Mouse (Mus musculus): ENCODE data around the gene Olfm2. TPM values are rescaled to one million over a fixed set of nuclear protein-coding genes. Genes with fewer than 3 reads are reported as not detected.
A peak's percentile ranks its signal among the peaks of the same experiment; 100 is the strongest.

Olfm2 gene
- polyA plus RNA-seq, 1 experiment from 2014 or later, result 0.30 TPM

DNA sequence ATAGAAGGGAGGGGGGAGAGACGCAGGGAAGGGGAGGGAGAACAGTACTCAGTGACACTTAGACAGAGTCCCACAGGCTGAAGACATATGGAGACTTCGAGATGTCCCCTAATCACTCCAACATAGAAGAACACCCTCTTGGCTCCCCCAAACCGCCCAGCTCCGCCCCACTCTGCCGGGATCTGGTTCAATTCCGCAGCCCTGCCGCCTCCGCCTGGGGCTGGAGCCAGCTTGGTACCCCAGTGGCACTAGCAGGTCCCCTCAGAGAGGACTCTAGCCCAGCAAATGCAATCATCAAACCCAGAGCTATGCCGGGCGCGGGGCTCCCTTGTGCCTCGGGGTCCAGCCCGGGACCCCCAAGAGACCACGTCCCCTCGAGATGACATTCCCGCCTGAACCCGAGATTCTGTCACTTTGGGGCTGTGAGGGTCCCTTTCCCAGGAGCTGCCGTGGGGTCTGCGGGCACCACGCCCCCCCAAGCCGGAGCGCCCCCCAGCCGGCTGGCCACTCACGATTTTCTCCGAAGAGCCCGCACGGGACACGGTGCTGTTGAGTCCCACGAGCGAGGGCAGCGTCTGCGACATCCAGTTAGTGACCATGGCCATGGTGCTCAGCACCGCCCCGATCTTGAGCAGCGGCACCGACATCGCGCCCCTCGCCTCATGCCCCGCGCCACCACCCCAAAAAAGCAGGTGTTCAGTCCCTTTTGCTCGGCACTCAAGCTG lies 19.9 kb downstream of the Olfm2 start:
- H3K4me1 ChIP-seq (replicated peaks), result peaks cover 16% of the 10 kb centered on the region
- ATAC-seq (ENCODE audit: insufficient read depth), result no peak
- no peaks in the 10 kb centered on the region for H3K9me3 ChIP-seq (replicated peaks)
- H3K4me2 ChIP-seq, result peak overlapping the region; percentile 65
- H3K36me3 ChIP-seq (replicated peaks), result no peaks in the 10 kb centered on the region
- H3K27ac ChIP-seq (replicated peaks), result no peak overlapping the region
- WGBS (ENCODE audit: insufficient replicate concordance), result 4% methylated on average over 42 of the region's 42 CpGs
- H3K27me3 ChIP-seq, result peaks cover 77% of the 10 kb centered on the region
- H3K9ac ChIP-seq, result no peak overlapping the region
- H3K4me3 ChIP-seq (replicated peaks), result peak overlapping the region; percentile 40

DNA sequence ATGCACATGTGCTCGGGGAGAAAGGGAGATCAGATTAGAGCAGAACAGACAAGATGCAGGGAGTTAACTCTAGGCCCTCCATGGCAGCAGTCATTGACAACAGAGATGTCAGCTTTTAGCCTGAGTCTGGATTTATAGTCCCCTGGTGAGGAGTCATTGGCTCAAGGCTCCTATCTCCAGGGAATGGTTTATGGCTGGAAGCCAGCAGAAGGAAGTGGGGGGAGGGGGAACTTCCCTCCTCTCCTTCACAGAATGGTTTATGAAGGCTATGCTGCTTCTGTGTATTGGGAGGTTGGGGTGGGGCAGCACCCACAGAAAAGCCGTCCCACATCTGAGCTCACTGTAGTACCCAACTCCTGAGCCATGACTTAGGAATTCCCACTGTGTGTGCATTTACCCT lies 24.6 kb downstream of the Olfm2 start:
- no peaks in the 10 kb centered on the region for H3K36me3 ChIP-seq (replicated peaks)
- H3K9me3 ChIP-seq (replicated peaks), result no peaks in the 10 kb centered on the region
- WGBS (ENCODE audit: insufficient replicate concordance), result 28% methylated on average over 2 of the region's 2 CpGs
- H3K4me2 ChIP-seq, result no peak overlapping the region
- peaks cover 32% of the 10 kb centered on the region for H3K27me3 ChIP-seq
- H3K4me1 ChIP-seq (replicated peaks), result peaks cover 5% of the 10 kb centered on the region
- H3K9ac ChIP-seq, result no peak overlapping the region
- no peak for ATAC-seq (ENCODE audit: insufficient read depth)
- H3K27ac ChIP-seq (replicated peaks), result no peak overlapping the region
- H3K4me3 ChIP-seq (replicated peaks), result no peak overlapping the region

DNA sequence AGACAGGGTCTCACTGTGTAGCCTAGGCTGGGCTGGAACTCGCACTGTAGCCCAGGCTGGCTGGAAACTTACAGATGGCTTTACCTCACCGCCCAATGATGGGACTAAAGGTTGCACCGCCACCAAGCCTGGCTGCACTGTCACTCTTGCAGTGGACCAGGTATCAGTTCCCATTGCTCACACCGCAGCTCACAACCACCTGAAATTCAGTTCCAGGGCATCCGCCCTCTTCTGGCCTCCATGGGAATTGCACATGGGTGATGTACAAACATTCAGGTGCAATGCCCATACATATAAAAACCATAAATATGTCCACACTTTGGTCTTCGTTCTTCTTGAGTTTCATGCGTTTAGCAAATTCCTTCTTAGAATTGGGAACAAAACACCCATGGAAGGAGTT lies 30.8 kb downstream of the Olfm2 start:
- Histone ChIP-seq H3K9ac (no peak overlapping the region), H3K9me3 (replicated peaks) (no peaks in the 10 kb centered on the region), H3K27ac (replicated peaks) (no peak overlapping the region), H3K4me2 (no peak overlapping the region), H3K4me3 (replicated peaks) (no peak overlapping the region), H3K27me3 (no peaks in the 10 kb centered on the region), H3K4me1 (replicated peaks) (no peaks in the 10 kb centered on the region), H3K36me3 (replicated peaks) (no peaks in the 10 kb centered on the region)
- 59% methylated on average over 7 of the region's 7 CpGs for WGBS (ENCODE audit: insufficient replicate concordance)
- ATAC-seq (ENCODE audit: insufficient read depth), result no peak

DNA sequence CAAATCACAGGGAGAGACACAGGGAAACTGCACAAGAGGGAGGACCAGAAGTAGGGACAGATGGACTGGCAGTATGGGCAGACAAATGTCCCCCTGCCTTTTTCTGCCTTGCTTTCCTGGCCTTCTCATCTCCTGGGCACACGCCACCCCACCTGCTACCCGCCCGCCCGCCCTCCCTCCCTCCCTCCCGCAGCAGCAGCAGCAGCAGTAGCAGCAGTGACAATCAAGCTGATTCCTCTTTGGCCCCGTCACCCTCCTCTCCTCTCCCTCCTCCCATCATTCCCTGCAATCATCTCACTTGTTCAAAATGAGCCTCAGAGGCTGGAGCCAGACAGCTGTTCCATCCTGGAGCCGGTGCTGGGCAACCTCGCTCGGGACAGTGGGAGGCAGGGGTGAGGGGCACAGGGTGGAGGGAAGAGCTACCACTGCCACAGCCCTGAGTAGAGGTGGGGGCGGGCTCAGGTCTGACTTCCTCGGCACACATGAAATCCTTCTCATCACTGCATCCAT lies 32.6 kb downstream of the Olfm2 start:
- no peak overlapping the region for H3K27ac ChIP-seq (replicated peaks)
- WGBS (ENCODE audit: insufficient replicate concordance), result 45% methylated on average over 11 of the region's 11 CpGs
- no peaks in the 10 kb centered on the region for H3K27me3 ChIP-seq
- H3K4me2 ChIP-seq, result no peak overlapping the region
- no peak for ATAC-seq (ENCODE audit: insufficient read depth)
- no peaks in the 10 kb centered on the region for H3K4me1 ChIP-seq (replicated peaks)
- H3K9ac ChIP-seq, result no peak overlapping the region
- H3K9me3 ChIP-seq (replicated peaks), result no peaks in the 10 kb centered on the region
- H3K4me3 ChIP-seq (replicated peaks), result no peak overlapping the region
- no peaks in the 10 kb centered on the region for H3K36me3 ChIP-seq (replicated peaks)

DNA sequence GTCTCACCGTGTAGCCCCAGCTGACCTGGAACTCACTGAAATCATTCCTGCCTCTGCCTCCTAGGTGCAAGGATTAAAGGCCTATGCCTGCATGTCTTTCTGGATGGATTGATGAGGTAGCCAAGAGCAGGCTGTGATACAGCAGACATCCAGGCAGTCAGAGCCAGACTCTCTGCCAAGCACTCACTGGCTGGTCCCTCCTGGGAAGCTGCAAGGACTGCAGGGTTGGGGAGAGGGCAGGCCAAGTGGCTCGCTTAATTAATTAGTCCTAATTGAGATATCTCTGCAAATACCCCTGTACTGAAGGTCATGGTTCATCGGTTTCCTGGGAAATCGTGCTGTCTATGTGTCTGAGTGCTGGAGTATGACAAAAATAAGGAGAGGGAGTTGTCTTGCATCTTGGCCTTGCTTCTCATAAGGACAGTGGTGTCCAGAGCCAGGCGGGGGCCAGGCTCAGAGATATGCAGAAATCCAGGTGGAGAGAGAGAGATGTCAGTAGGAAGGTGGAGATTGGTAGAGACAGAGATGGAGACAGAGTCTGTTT lies 33.1 kb downstream of the Olfm2 start:
- no peak overlapping the region for H3K27ac ChIP-seq (replicated peaks)
- WGBS (ENCODE audit: insufficient replicate concordance), result 53% methylated on average over 5 of the region's 5 CpGs
- no peaks in the 10 kb centered on the region for H3K27me3 ChIP-seq

DNA sequence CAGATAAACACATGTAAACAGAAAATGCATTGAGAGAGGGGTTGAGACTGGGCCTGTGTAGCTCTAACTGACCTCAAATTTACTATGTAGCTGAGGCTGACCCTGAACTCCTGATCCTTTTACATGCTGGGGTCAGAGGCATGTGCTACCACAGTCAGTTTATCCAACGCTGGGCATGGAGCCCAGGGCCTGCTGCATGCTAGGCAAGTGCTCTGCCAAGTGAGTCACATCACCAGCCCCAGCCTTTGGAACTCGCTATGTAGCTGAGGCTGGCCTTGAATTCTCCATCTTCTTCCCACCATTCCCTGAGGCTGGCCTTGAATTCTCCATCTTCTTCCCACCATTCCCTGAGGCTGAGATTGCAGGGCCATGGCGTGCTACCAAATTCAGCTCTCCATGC lies 35.7 kb downstream of the Olfm2 start:
- WGBS (ENCODE audit: insufficient replicate concordance), result 52% methylated on average over 3 of the region's 3 CpGs
- no peaks in the 10 kb centered on the region for H3K9me3 ChIP-seq (replicated peaks)
- H3K9ac ChIP-seq, result no peak overlapping the region
- no peak overlapping the region for H3K27ac ChIP-seq (replicated peaks)
- H3K4me2 ChIP-seq, result no peak overlapping the region
- H3K36me3 ChIP-seq (replicated peaks), result no peaks in the 10 kb centered on the region
- ATAC-seq (ENCODE audit: insufficient read depth), result no peak
- no peaks in the 10 kb centered on the region for H3K4me1 ChIP-seq (replicated peaks)
- H3K4me3 ChIP-seq (replicated peaks), result no peak overlapping the region
- H3K27me3 ChIP-seq, result no peaks in the 10 kb centered on the region

More for the DNA sequence above, 33.1 kb downstream of the Olfm2 start:
- Histone ChIP-seq H3K4me1 (replicated peaks) (no peaks in the 10 kb centered on the region), H3K4me2 (no peak overlapping the region), H3K4me3 (replicated peaks) (no peak overlapping the region), H3K9ac (no peak overlapping the region), H3K9me3 (replicated peaks) (no peaks in the 10 kb centered on the region), H3K36me3 (replicated peaks) (no peaks in the 10 kb centered on the region)
- no peak for ATAC-seq (ENCODE audit: insufficient read depth)

DNA sequence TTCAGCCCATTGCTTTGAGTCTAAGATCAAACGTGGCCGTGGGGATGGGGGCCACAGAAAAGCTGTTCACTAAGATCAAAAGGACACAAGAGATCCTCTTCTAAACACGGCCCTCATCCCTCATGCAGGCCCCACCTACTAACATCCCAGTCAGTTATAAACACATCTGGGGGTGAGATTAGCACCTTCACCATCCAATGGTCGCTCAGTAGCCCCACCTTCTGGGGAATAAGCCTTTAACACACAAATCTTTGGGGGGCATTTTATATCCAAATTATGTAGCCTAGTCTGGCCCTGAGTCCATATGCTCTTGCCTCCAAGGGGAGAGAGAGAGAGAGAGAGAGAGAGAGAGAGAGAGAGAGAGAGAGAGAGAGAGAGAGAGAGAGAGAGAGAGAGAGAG lies 40.2 kb downstream of the Olfm2 start:
- no peaks in the 10 kb centered on the region for H3K4me1 ChIP-seq (replicated peaks)
- WGBS (ENCODE audit: insufficient replicate concordance), result 24% methylated on average over 4 of the region's 4 CpGs
- ATAC-seq (ENCODE audit: insufficient read depth), result no peak
- no peaks in the 10 kb centered on the region for H3K27me3 ChIP-seq
- no peak overlapping the region for H3K4me3 ChIP-seq (replicated peaks)
- H3K27ac ChIP-seq (replicated peaks), result no peak overlapping the region
- no peaks in the 10 kb centered on the region for H3K36me3 ChIP-seq (replicated peaks)
- no peaks in the 10 kb centered on the region for H3K9me3 ChIP-seq (replicated peaks)
- H3K9ac ChIP-seq, result no peak overlapping the region
- H3K4me2 ChIP-seq, result no peak overlapping the region

DNA sequence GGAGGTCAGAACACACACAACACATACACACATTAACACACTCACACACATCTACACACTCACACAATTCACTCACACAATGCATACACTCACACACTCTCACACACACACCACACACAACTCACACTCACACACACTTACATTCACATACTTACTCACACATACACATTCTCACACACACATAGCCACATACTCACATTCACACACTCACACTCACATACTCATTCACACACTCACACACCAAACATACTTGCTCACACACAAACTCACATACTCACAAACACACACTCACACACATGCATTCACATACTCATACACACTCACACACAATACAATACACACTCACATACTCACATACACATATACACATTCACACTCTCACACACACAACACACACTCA lies 40.7 kb downstream of the Olfm2 start:
- Histone ChIP-seq H3K27ac (replicated peaks) (no peak overlapping the region), H3K9ac (no peak overlapping the region), H3K27me3 (no peaks in the 10 kb centered on the region), H3K4me2 (no peak overlapping the region), H3K9me3 (replicated peaks) (no peaks in the 10 kb centered on the region), H3K4me3 (replicated peaks) (no peak overlapping the region), H3K4me1 (replicated peaks) (no peaks in the 10 kb centered on the region), H3K36me3 (replicated peaks) (no peaks in the 10 kb centered on the region)
- no peak for ATAC-seq (ENCODE audit: insufficient read depth)

DNA sequence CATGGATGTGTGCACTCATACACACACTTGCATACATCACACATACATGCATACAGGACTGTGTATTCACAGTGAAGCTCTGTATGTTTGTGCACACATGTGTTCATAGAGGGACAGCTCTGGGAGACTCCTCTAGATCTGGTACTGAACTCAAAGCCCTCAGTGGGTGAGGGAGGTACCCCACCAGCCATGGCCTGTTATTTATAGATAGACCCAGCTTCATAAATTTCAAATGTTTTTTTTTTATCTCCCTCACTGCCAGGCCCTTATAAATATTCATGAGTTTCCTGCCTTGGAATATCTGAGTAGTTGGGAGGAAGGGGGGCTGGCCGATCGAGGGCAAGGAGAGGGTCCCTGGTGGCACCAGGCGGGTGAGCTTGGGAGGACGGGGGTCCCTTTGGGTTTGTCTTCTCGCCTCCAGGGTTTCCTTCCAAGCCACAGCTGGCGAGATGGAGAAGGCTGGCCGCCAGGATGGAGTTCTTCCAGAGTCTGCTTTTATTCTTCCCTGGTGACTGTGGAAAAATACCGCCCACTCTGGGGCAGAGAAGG lies 42.2 kb downstream of the Olfm2 start:
- 50% methylated on average over 8 of the region's 8 CpGs for WGBS (ENCODE audit: insufficient replicate concordance)
- Histone ChIP-seq H3K36me3 (replicated peaks) (no peaks in the 10 kb centered on the region), H3K4me3 (replicated peaks) (no peak overlapping the region), H3K9ac (no peak overlapping the region), H3K4me2 (no peak overlapping the region), H3K4me1 (replicated peaks) (no peaks in the 10 kb centered on the region), H3K9me3 (replicated peaks) (no peaks in the 10 kb centered on the region), H3K27ac (replicated peaks) (no peak overlapping the region), H3K27me3 (no peaks in the 10 kb centered on the region)
- no peak for ATAC-seq (ENCODE audit: insufficient read depth)

DNA sequence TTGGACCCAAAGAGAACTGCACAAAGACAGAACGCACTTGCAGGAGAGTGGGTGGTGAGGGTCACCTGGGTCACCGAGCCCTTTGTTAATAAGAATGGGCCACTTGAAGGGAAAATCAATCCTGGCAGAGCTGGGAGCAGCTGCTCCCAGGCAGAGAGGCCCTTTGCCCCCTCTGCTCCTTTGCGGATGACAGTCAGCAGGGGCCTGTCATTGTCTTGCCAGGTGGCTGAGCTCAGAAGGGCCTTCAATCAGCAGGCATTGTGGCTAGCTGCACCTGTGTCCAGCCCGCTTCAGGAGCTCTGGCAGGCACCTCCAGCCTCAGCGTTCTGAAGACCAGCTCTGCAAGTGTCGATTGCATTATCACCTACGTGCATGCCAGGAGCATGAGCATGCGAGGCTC lies 48.7 kb downstream of the Olfm2 start:
- H3K4me2 ChIP-seq, result no peak overlapping the region
- no peaks in the 10 kb centered on the region for H3K9me3 ChIP-seq (replicated peaks)
- WGBS (ENCODE audit: insufficient replicate concordance), result 48% methylated on average over 8 of the region's 8 CpGs
- no peaks in the 10 kb centered on the region for H3K36me3 ChIP-seq (replicated peaks)
- no peak overlapping the region for H3K4me3 ChIP-seq (replicated peaks)
- peaks cover 47% of the 10 kb centered on the region for H3K27me3 ChIP-seq
- no peak overlapping the region for H3K9ac ChIP-seq
- no peaks in the 10 kb centered on the region; the same call in 1 of the 2 replicates for H3K4me1 ChIP-seq (replicated peaks)
- no peak for ATAC-seq (ENCODE audit: insufficient read depth)
- no peak overlapping the region for H3K27ac ChIP-seq (replicated peaks)

DNA sequence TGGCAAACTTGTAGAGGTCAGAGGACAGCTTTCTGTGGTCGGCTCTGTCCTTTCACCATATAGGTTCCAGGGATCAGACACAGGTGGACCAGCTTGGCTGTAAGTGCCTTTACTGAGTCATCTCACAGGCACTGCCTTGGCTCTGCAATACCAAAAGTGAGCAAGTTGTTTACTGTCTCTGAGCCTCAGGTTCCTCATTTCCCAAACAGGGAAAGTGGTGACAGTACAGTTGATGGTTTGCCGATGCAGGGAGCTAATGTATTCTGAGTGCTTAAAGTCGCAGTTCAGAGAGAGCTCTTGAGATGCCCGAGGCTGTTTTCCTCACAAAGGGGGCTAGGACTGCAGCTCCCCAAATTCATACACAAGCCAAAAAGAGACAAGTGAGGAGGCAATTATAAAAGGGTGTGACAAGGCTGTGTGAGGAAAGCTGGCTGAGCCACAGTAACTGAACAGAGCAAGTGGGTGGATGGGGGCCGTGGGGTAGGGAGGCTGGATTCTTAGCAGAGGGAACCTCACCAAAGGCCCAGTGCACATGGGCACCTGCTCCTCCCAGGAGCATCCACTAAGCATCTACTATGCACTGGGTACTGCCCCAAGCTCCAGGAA lies 49.9 kb downstream of the Olfm2 start:
- H3K4me1 ChIP-seq (replicated peaks), result no peaks in the 10 kb centered on the region; the same call in 1 of the 2 replicates
- H3K27me3 ChIP-seq, result peaks cover 52% of the 10 kb centered on the region
- no peak overlapping the region for H3K9ac ChIP-seq
- 40% methylated on average over 5 of the region's 5 CpGs for WGBS (ENCODE audit: insufficient replicate concordance)
- H3K36me3 ChIP-seq (replicated peaks), result no peaks in the 10 kb centered on the region
- H3K27ac ChIP-seq (replicated peaks), result no peak overlapping the region
- H3K4me3 ChIP-seq (replicated peaks), result no peak overlapping the region
- H3K4me2 ChIP-seq, result no peak overlapping the region
- no peak for ATAC-seq (ENCODE audit: insufficient read depth)
- no peaks in the 10 kb centered on the region for H3K9me3 ChIP-seq (replicated peaks)

Measured in liver, embryonic 15.5 days (tissue).